Mouse (Mus musculus) lung, embryonic 15.5 days (tissue): ENCODE results near the gene Klrb1b. TPM values are rescaled to one million over a fixed set of nuclear protein-coding genes. Genes with fewer than 3 reads are reported as not detected.
A peak's percentile ranks its signal among the peaks of the same experiment; 100 is the strongest.
"Not testable (repeated sequence)": the region's sequence is repeated elsewhere in the genome, so short reads cannot be mapped to it uniquely, and the experiment has no call there.

Experiments
- ATAC-seq: fragments of 200-750 bp; cut with Nextera tagmentation; 2 replicates; pipeline ENCODE4 v1.8.0; 2017; ENCODE audit warnings: moderate number of reproducible peaks, borderline replicate concordance; ENCODE audit not compliant: low FRiP score, low TSS enrichment; ENCODE audit errors: extremely low read depth
- H3K27ac ChIP-seq: fragments of 300-500 bp; sonication (generic); 2 replicates; pipeline ENCODE4 v1.5.1; 2015; ENCODE audit warnings: moderate library complexity, mild to moderate bottlenecking, inconsistent platforms
- H3K27me3 ChIP-seq: fragments of 300-500 bp; sonication (generic); 2 replicates; pipeline ENCODE4 v1.6.1; 2015; ENCODE audit warnings: inconsistent platforms
- H3K36me3 ChIP-seq: fragments of 300-500 bp; sonication (generic); 2 replicates; pipeline ENCODE4 v1.6.1; 2015; ENCODE audit warnings: inconsistent platforms
- H3K4me1 ChIP-seq: fragments of 300-500 bp; sonication (generic); 2 replicates; pipeline ENCODE4 v1.6.1; 2015; ENCODE audit warnings: inconsistent platforms
- H3K4me2 ChIP-seq: fragments of 300-500 bp; sonication (generic); 2 replicates; pipeline ENCODE4 v1.6.1; 2015; ENCODE audit warnings: inconsistent platforms, mild to moderate bottlenecking, moderate library complexity
- H3K4me3 ChIP-seq: fragments of 300-500 bp; sonication (generic); 2 replicates; pipeline ENCODE4 v1.5.1; 2015; ENCODE audit warnings: mild to moderate bottlenecking, inconsistent platforms
- H3K9ac ChIP-seq: fragments of 300-500 bp; sonication (generic); 2 replicates; pipeline ENCODE4 v1.6.1; 2015; ENCODE audit warnings: inconsistent platforms
- H3K9me3 ChIP-seq: fragments of 300-500 bp; sonication (generic); 2 replicates; pipeline ENCODE4 v1.6.1; 2016; ENCODE audit warnings: inconsistent platforms
- WGBS: fragments of 180-500 bp; shearing (Covaris S2); methylation state at CpG from one replicate; pipeline ENCODE4 v1.1.7; 2015; 5-methylcytosine and 5-hydroxymethylcytosine counted together
- polyA plus RNA-seq: library from polyadenylated mRNA; unstranded; fragments of >200 nt; fragmentation: Nextera tagmentation; extraction: Ambion mirVana; gene quantifications from 2 replicates; pipeline ENCODE4 v1.2.1, GENCODE M21; 2015

Klrb1b gene
- polyA plus RNA-seq, 1 experiment from 2014 or later, result 0.16 TPM

DNA sequence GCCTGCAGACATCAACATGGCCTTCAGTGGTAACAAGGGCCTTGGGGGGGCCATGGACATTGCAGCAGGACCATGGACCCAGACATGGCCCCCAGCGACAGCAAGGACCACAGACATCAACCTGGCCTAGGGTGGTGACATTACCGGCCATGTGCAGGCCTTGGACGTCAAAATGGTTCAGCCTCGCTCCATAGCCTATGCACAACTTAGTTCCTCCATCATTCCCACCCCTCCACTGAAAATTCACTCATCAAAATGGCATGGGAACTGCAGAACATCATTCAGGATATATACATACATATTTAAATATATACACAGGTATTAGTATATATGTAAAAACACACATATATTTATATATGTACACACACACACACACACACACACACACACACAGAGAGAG lies 21.3 kb upstream of the Klrb1b start:
- H3K4me3 ChIP-seq, result no peak overlapping the region
- no peak overlapping the region for H3K4me2 ChIP-seq
- 91% methylated on average over 4 of the region's 4 CpGs for WGBS
- H3K27ac ChIP-seq, result no peak overlapping the region
- no peak for ATAC-seq
- no peaks in the 10 kb centered on the region for H3K27me3 ChIP-seq
- no peaks in the 10 kb centered on the region for H3K9me3 ChIP-seq
- no peak overlapping the region for H3K9ac ChIP-seq
- no peaks in the 10 kb centered on the region for H3K36me3 ChIP-seq
- H3K4me1 ChIP-seq, result peaks cover 17% of the 10 kb centered on the region

DNA sequence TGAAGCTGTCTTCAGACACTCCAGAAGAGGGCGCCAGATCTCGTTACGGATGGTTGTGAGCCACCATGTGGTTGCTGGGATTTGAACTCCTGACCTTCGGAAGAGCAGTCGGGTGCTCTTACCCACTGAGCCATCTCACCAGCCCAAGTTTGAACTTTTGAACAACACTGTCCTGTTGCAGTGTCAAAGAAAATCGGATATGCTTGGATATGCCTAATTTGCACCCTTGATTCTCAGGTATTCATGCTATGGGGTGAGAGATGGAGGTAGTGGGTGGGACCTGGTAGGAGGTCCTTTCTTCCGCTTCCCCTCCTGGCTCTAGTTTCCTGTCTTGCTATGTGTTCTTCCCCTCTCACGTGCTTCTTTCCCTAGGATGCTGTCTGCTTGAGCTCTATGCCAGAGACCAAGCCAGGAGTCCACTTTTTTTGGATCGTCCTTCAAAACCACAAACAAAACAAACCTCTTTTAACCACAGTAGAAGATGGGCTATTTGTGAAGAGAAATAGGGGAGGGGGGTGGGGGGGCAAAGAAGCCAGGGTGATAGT lies 19.9 kb upstream of the Klrb1b start:
- Histone ChIP-seq H3K36me3 (no peaks in the 10 kb centered on the region), H3K27ac (no peak overlapping the region), H3K4me3 (no peak overlapping the region), H3K4me1 (peaks cover 27% of the 10 kb centered on the region), H3K27me3 (no peaks in the 10 kb centered on the region), H3K4me2 (no peak overlapping the region), H3K9ac (no peak overlapping the region), H3K9me3 (no peaks in the 10 kb centered on the region)
- WGBS, result 61% methylated on average over 8 of the region's 9 CpGs
- no peak for ATAC-seq

- 0 out of 2 replicates have a peak overlapping the region, but pooled peaks have one; percentile 3 for H3K4me2 ChIP-seq
- no peak overlapping the region for H3K9ac ChIP-seq
- no peaks in the 10 kb centered on the region for H3K27me3 ChIP-seq
- H3K36me3 ChIP-seq, result no peaks in the 10 kb centered on the region
- H3K4me1 ChIP-seq, result peaks cover 23% of the 10 kb centered on the region
- H3K27ac ChIP-seq, result 0 out of 2 replicates have a peak overlapping the region, but pooled peaks have one; percentile 8
- 41% methylated on average over 7 of the region's 7 CpGs for WGBS
- H3K4me3 ChIP-seq, result no peak overlapping the region
- H3K9me3 ChIP-seq, result no peaks in the 10 kb centered on the region
- ATAC-seq, result no peak
Measured at GRCm38 (mm10) chr6:128845319-128845979, 19.3 kb upstream of the Klrb1b start.

- H3K4me3 ChIP-seq, result peak overlapping the region; percentile 78; the same call in 1 of the 2 replicates
- H3K36me3 ChIP-seq, result no peaks in the 10 kb centered on the region
- H3K4me2 ChIP-seq, result no peak overlapping the region
- H3K9me3 ChIP-seq, result no peaks in the 10 kb centered on the region
- ATAC-seq, result no peak
- peak overlapping the region; percentile 99 for H3K27ac ChIP-seq
- 84% methylated on average over 5 of the region's 5 CpGs for WGBS
- H3K27me3 ChIP-seq, result no peaks in the 10 kb centered on the region
- H3K4me1 ChIP-seq, result peaks cover 24% of the 10 kb centered on the region
- no peak overlapping the region for H3K9ac ChIP-seq
Measured at GRCm38 (mm10) chr6:128844586-128845080, 18.5 kb upstream of the Klrb1b start.

- Histone ChIP-seq H3K4me1 (peaks cover 25% of the 10 kb centered on the region), H3K9me3 (no peaks in the 10 kb centered on the region), H3K36me3 (no peaks in the 10 kb centered on the region), H3K27ac (peak overlapping the region; percentile 99), H3K4me3 (peak overlapping the region; percentile 78), H3K4me2 (peak overlapping the region; percentile 81), H3K9ac (peak overlapping the region; percentile 77; the same call in 1 of the 2 replicates), H3K27me3 (no peaks in the 10 kb centered on the region)
- 15% methylated on average over 8 of the region's 8 CpGs for WGBS
- no peak for ATAC-seq
Measured at GRCm38 (mm10) chr6:128844131-128844530, 18.0 kb upstream of the Klrb1b start.

DNA sequence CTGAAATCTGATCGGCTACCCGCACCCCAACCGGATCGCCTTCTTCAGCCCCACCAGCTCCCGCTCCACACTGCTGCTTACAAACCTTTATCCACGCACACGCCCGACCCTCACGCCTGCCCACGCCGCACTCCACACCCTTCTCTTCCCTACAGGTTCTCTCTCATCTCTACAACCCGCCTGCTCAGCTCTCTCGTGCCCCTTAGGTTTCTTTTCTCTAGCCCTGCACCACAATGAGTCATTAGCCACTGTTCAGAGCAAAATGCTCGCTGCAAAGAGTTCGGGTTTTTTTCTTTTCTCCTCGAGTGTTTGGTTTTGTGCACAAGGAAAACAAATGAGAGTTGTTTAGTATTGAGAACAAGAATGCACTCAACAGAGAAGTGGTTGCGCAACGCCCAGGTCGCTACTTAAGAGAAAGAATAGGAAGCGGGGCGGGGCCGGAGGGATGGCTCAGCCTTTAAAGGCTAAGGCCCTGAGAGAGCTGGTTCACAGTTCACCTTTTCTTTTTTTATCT lies 17.4 kb upstream of the Klrb1b start:
- Histone ChIP-seq H3K4me3 (peak overlapping the region; percentile 78), H3K9me3 (no peaks in the 10 kb centered on the region), H3K4me1 (peaks cover 25% of the 10 kb centered on the region), H3K27ac (peak overlapping the region; percentile 99), H3K9ac (peak overlapping the region; percentile 77), H3K4me2 (peak overlapping the region; percentile 81), H3K27me3 (no peaks in the 10 kb centered on the region), H3K36me3 (no peaks in the 10 kb centered on the region)
- peak; percentile 23 for ATAC-seq
- WGBS, result under 1% methylated on average over 22 of the region's 22 CpGs

DNA sequence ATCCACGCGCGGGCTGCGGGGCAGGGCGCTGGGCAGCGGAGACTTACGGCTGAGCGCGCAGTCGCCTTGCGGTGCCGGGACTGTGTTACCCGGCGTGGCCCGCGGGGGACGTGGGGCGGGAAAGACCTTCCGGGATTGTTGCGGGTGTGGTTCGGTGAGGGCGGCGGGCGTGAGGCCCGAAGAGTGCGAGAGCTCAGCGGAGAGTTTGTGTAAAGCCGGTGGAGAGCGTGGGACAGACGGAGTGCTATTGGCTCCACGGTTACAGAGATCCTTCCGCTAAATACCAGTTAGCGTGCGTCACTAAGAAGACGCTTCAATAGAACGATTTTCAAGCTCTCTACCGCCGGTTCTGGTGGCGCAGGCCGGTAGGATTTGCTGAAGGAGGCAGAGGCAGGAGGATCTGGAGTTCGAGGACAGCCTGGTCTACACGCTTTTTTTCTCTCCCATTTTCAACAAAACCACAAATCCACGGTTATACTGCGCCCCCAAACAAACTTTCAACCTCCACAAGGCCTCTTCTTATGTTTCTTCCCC lies 16.9 kb upstream of the Klrb1b start:
- ATAC-seq, result peak; percentile 58
- WGBS, result under 1% methylated on average over 44 of the region's 44 CpGs
- Histone ChIP-seq H3K4me1 (peaks cover 25% of the 10 kb centered on the region), H3K9me3 (no peaks in the 10 kb centered on the region), H3K4me3 (peak overlapping the region; percentile 78), H3K27me3 (no peaks in the 10 kb centered on the region), H3K9ac (peak overlapping the region; percentile 77), H3K4me2 (peak overlapping the region; percentile 81), H3K27ac (peak overlapping the region; percentile 99), H3K36me3 (no peaks in the 10 kb centered on the region)

GRCm38 (mm10) chr6:128842356-128842944 lies 16.3 kb upstream of the Klrb1b start:
- Histone ChIP-seq H3K4me3 (peak overlapping the region; percentile 78), H3K27me3 (no peaks in the 10 kb centered on the region), H3K27ac (peak overlapping the region; percentile 99), H3K4me2 (peak overlapping the region; percentile 81), H3K4me1 (peaks cover 27% of the 10 kb centered on the region), H3K9ac (peak overlapping the region; percentile 77), H3K36me3 (no peaks in the 10 kb centered on the region), H3K9me3 (no peaks in the 10 kb centered on the region)
- WGBS, result under 1% methylated on average over 20 of the region's 20 CpGs
- no peak; the same call in 1 of the 2 replicates for ATAC-seq

DNA sequence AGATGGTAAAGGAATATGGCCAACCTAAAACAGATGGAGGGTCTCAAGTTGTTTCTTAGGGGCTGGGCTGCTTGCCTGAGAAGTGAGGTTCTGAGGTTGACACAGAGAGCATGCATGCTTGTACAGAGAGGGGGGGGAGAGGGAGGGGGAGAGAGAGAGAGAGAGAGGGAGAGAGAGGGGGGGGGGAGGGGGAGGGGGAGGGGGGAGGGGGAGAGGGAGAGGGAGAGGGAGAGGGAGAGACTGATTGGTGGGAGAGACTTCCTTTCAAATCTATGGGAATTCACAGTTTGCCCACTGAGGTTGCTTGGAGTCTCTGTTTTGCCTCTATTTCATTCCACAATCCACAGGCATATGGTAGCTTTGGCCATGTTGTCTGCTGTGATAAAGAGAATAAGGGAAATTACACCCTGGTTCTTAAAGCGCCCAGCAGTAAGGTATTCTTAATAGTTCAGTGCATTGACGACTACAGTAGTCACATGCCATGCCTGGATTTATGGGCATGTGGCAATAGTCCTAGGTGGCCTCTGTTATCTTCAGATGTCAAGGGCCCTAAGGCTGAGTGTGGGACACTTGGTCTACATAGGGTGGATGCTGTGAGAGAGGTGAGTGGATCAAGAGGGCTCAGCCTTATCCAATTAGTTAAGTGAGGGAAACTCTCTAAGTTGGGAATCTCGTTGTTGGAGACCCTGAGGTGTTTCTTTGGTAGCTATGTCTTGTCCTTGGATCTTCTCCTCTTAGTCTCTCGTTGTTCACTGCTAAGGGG lies 15.4 kb upstream of the Klrb1b start:
- H3K27ac ChIP-seq, result peak overlapping the region; percentile 99
- 39% methylated on average over 4 of the region's 4 CpGs for WGBS
- H3K4me3 ChIP-seq, result peak overlapping the region; percentile 78

DNA sequence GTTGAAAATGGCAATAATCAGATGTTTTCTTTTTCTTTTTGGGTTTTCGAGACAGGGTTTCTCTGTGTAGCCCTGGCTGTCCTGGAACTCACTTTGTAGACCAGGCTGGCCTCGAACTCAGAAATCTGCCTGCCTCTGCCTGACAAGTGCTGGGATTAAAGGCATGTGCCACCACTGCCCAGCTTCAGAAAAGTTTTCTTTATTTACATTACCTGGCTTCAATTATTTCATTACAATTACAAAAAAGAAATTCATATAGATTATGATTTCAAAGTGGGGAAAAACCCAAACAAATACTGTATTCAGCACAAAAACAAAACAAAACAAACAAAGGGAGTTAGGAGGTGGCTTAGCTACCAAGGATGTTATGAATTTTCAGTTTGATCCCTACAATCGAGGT lies 14.5 kb upstream of the Klrb1b start:
- not testable (repeated sequence) for ATAC-seq, H3K9ac ChIP-seq, H3K4me3 ChIP-seq, H3K9me3 ChIP-seq, H3K4me2 ChIP-seq, H3K36me3 ChIP-seq, H3K27me3 ChIP-seq, H3K27ac ChIP-seq
- 82% methylated on average over 3 of the region's 3 CpGs for WGBS
- peaks cover 29% of the 10 kb centered on the region for H3K4me1 ChIP-seq

More for the DNA sequence above, 15.4 kb upstream of the Klrb1b start:
- Histone ChIP-seq H3K4me2 (peak overlapping the region; percentile 81), H3K27me3 (no peaks in the 10 kb centered on the region), H3K9me3 (no peaks in the 10 kb centered on the region), H3K36me3 (no peaks in the 10 kb centered on the region), H3K4me1 (peaks cover 29% of the 10 kb centered on the region), H3K9ac (peak overlapping the region; percentile 77; the same call in 1 of the 2 replicates)
- no peak for ATAC-seq

GRCm38 (mm10) chr6:128839921-128840320 lies 13.8 kb upstream of the Klrb1b start:
- no peaks in the 10 kb centered on the region for H3K27me3 ChIP-seq
- no peak overlapping the region for H3K9ac ChIP-seq
- peak overlapping the region; percentile 69 for H3K4me3 ChIP-seq
- ATAC-seq, result no peak
- WGBS, result 56% methylated on average over 7 of the region's 7 CpGs
- peak overlapping the region; percentile 98 for H3K27ac ChIP-seq
- H3K4me1 ChIP-seq, result peaks cover 24% of the 10 kb centered on the region
- peak overlapping the region; percentile 71 for H3K4me2 ChIP-seq
- H3K9me3 ChIP-seq, result no peaks in the 10 kb centered on the region
- no peaks in the 10 kb centered on the region for H3K36me3 ChIP-seq
